Mouse (Mus musculus) cerebellum, postnatal 4 days (tissue): ENCODE measurements around the gene Ubtd1.

Experiments
- DNase-seq, 2 experiments: peaks; one replicate each; pipeline ENCODE4 v3.0.0; 2022; ENCODE audit warnings: low spot score in 2 of 2, mixed read lengths in 1 of 2

Gene Ubtd1

DNA sequence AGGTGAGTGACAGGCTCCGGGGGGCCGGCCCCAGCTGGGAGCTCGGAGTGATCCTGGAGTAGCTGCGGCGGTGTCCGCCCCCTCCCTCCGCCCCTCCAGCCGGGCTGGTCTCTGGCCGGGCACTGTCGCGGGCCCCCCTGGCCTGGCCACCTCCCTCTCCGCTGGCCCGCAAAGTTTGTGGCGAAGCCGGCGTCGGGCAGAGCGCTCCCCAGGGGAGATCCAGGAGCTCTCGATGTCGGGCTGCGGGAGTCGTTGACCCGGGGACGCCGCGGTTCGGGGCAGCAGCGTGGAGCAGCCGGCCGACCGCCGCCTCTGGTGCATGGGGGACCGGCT lies at the start of gene Ubtd1:
TSS of gene Ubtd1 (plus strand) at position 169 of the 333 bp plus-strand sequence.
- DNase-seq, result no peak

DNA sequence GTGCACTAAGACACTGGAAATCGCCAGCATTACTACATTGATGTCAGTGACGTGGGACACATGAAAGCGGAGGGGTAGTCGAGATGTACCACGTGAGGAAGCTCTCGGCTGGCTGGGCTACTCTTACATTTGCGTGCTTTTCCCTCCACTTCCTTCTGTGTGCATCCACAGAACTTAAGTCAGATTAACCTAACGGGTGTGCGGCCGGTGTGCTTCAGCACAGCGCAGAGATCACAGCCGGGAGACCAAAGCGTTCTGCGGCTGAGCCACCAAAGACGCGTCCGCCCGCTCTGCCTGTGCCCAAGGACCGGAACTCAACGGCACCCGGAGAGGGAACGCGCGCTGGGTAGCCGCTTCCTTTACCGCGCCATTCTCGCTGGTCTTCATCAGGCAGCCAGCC lies 48.9 kb upstream of the Ubtd1 start:
- no peak for DNase-seq

DNA sequence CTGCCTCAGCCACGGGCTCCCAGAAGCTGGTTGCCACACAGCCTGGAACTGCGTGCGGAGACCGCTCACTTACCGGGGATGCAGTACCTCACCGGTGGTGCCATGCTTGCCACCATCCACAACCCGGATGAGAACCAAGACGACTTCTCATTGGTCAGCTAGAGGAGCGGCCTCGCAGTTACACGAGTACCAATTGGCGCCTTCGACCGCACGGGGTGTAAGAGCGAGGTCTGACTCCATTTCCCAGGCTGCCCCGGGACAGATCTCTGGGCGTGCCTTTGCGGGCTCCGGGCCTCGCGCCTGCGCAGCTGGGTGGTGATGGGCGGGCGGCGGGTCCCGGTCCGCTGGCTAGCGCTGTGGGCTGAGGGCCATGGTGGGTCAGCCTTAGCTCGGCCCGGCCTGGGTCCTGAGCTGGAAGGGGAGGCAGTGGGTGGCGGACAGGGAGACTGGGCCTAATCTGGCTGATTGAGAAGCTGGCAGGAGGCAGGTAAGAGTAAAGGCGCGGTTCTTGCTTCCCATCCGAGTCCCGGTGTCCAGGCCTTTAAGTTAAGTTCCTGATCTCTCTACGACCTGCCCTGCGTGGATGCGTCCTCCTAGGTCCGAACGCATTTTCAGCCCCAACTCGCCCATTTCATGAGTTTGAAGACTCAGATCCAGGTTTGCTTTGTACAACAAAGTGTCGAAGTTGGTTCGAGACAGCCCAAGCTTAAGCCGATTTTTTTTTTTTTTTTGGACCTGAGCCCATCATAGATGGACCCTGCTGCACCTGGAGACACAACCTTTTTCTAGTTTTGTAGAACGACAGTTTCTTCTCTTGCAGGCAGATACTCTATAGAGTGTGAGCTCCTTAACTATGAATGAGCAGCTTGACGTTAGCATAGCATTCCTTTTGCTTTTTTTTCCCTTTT lies 48.1 kb upstream of the Ubtd1 start, which contains the start of the genes Exosc1 and Zdhhc16:
TSS of gene Exosc1 (minus strand) at position 245 of the 908 bp plus-strand sequence.
TSS of gene Zdhhc16 (plus strand) at position 302 of the 908 bp plus-strand sequence.
- DNase-seq, result peak; percentile 95 to 98

DNA sequence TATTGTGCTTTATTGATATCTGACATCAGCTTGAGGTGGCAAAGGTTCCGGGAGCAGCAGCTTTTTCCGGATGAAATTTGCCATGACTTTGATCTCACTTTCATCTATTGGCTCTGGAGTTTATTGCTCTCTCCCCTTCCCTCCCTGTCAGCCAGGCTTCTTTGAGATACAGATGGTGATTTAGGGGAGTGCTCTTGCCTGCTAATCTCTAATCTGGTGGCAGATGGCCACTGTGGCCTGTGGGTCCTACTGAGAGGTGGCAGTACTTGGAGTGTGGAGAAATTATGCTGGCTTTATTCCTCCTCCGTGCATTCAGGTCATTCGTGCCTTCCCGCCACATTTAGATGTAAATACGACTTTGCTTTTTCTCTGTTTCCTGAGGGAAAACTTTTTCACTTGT lies 47.4 kb upstream of the Ubtd1 start:
- DNase-seq, result no peak

DNA sequence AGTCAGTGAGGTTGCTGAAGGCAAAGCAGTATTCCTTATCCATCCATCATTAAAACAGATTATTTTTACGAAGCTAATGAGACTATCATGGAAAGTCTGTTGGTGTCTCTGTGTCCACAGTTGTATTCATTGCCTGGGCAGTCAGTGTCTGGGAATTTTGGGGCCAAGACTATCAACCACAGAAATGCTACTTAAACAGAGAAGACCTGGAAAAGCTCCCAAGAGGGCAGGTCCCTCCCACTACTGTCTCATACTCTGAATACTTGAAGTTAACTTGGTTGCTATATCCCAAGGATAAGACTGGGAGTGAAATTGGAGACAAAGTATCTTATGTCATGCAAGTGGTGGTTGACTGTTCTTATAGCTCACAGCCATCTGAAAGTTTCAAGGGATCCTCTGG lies 45.6 kb upstream of the Ubtd1 start:
- no peak for DNase-seq

DNA sequence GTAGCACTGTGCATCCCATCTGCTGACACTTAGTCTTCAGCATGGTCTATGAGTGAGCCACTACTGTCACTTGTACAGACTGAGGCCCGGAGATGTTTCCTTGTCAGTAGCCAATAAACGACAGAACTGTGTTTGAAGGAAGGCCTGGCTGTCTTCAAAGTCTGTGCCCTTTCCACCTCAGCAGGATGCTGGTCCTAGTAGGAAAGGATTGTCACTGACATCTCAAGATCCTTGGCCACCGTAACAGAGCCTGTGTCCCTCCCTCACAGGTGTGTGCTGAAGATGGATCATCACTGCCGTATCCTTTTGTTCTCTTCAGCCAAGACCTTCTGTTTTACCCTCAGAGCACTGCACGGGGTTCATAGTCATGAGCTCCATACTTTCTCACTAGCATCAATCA lies 43.0 kb upstream of the Ubtd1 start:
- no peak for DNase-seq

DNA sequence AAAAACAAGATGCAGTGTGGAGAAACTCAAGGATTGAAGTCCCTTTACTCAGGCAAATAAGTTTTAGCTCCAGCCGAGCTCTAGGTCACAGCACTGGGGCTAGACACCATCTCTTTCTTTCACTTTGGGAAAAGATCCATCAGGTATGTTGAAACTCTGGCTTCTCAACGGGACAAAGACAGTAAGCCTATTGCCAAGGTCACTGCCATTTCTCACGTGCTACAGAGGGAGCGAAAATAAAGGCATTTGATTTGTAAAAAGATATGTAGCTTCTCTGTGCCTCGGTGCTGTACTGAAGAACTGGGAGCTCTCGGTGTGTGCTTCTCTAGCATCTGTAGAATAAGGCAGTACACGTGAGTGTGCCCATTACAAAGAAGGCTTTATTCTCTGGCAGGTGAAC lies 37.7 kb upstream of the Ubtd1 start:
- DNase-seq, result no peak

DNA sequence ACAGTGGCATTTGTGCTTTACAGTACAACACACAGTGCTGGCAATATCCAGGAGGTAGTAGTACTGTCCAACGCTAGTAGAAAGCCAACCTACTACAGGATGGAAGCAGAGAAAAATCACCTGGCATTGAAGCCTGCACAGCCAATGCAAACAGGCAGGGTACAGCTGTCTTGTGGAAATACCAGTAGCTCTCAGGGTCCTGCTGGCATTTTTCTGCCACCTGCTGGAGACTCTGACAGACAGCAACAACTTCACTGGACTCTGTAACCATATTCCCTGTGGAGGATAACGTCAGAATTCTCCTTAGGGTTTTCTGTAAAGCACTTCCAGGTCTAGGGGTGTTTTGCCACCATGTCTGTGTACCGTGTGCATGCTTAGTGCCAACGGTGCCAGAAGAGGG lies 29.3 kb upstream of the Ubtd1 start:
- no peak for DNase-seq

DNA sequence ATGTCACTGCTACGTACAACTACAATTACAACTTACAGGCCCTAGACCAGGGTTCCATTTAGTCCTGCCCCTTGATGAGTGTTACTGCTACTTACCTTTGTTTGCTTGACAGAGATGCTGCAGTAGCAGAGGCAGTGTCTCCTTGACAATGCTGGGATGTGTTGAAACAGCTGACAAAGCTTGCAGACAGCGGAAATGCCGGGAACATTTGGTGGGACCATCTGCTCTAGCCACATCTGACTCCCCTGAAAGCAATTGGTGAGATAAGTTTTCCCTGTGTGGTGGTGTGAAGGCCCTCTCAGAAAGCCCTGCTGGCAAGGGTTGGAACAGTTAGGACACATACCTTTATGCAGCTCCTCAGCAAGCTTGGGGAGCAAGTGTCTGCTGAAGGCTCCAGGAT lies 28.0 kb upstream of the Ubtd1 start:
- no peak for DNase-seq

DNA sequence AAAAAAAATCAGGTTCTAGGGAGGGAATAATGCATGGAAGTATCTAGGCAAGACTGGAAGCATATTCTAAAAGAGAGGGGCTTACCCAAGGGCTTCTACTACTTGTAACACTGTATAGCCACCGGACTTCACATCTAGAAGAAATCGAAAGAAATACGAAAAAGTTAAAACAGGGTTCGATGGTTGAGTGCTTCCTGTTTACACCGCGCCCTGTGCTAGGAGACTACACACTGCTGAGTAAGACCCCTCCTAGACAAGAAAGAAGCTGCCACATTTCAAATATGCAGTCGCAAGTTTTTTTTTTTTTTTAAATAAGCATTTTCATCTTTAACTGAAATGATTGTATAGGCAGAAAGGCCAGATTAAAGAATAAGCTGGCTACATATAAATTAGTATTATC lies 11.9 kb upstream of the Ubtd1 start:
- DNase-seq, result no peak

DNA sequence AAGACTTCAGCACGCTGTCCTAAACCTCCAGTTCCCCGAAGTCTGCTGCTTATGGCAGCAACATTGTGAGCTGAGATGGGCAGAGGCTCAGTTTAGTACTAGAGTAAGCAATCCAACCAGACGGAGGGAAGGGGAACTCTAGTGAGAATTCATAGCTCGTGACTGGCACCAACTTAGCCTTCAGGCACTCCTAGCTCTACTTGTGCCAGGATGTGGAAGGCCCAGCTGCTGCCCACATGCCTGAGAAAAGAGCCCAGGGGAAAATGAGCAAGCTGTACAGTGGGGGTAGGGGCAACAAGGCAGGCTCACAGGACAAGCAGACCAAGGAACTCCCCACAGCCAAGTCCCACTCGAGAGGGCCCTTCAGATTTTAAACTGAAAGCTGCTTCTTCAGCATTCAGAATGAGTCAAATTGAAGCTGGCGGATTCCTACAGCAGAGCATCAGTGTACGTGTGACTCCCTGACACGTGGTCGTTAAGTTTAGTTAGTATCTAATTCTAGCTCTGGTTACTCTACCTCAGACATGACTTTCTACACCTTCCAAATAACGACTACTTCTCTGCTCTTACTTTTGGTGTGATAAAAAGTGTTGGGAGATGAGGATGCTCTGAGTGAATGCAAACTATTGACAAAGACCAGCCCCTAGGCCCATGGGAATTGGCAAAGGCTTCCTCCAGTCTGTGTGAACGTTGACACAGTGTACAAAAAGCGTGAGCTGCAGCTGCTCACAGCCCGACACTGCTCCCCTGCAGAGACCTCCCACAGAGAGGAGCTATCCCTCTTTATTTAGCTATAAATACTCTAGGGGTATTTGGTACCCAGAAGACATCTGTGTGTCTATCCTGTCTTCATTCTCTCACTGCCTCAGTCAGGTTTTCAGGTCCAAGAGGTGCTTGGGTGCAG lies 7.4 kb upstream of the Ubtd1 start:
- DNase-seq, result no peak

DNA sequence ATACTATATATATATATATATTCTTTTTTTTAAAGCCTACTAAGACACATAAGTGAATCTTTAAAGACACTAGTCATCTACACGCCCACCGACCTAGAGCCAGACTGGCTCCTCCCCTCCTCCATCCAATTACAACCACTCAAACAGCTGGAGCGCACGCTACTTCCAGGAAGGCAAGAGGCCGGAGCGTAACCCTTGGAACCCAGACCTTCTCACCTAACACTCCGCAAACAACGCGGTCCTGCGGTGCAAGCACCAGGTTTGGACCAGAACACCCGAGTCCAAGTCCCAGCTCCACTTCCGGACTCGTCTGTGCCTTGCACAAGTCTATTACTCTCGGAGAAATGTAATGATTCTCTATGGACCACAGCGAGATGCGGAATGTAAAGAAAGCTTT lies 1.1 kb upstream of the Ubtd1 start:
- no peak for DNase-seq

DNA sequence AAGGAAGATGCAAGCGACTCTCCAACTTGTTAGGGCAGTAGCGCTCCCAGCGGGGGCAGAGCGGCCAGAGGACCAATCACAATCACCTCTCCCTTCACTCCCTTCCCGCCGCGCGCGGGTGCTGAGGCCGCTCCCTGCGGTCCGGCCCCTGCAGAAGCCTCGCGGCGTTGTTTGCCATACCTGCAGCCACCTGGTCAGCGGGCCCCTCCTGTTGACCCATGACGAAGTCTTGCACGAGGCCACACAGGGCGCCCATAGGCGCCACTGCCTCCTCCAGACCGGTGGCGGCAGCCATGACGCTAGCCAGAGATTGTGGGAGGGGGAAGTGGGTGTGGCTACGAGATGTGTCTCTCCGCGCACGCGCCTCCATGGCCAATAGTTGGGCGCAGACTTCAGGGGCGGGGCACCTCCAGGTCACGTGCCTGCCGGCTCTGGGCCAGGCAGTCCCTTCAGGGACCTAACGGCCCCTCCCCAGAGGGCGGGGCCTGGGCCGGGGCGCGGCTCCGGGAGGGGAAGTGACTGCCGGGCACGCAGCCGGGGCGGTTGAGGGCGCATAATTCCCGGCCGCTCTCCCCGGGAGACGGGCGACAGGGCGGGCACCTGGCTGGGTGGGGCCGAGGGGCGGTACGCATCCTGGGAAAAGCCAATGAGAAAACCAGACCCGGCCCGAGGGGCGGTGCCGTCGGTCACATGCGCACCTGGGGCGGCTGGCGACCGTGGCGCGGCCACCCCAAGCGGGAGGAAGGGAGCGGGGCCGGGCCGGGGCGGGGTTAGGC lies 556 bp upstream of the Ubtd1 start, which contains the start of gene Mms19:
TSS of gene Mms19 (minus strand) at position 339 of the 776 bp plus-strand sequence.
- DNase-seq, result peak; percentile 92 to 97

DNA sequence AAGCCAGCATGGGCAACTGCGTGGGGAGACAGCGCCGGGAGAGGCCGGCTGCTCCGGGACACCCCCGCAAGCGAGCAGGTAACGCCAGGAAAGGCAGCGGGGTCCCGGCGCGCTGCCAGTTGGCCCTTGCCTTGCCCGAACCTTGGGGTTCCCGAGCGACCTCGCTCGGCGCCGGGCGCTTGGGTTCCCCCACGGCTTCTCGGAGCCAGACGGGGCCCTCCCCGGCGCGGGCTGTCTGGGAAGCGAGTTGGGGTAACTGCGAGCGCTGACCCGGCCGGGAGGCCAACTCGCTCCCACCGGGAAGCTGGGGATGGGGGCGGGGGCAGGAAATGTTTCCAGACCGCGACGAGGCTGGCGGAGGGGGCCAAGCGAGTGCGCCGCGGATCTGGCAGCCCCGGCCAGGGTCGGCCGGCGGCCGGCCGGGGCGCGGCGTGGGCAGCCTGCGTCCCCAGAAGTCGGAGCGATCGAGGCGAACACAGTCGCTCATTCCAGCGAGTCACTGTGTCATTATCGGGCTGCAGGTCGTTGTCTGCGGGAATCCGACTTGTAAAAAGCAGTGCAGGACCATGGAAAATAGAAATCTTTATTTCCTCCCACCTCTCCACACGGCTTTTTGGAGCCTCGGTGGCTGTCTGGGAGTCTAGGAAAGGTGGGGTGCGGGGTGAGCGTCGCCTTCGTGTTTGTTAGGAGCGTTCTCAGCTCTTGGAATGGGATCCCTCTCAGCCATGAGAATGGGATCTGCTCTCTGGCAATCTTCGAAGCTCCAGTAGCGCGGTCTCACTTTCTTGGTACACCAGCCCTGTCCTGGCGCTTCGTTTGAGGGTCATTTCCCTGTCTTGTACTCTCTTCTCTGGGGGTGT lies 598 bp downstream of the Ubtd1 start:
- DNase-seq, result peak; percentile 33 to 49

DNA sequence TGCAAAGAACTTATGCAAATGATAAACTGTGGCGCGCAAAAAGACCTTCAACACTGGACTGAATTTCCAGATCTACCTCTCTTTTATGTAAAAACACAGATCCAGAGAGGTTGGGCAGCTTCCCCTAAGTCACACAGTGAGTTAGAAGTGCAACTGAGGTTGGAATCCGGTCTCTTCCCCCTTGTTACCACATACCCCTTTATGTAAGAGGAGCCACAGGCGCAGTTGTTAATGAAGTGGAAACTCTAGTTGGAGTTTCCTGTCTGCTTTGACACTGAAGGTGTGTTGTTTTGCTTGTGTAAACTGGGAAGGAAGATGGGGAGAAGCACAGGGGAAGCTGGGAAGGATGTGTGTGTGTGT lies 1.2 kb downstream of the Ubtd1 start:
- DNase-seq, result no peak

DNA sequence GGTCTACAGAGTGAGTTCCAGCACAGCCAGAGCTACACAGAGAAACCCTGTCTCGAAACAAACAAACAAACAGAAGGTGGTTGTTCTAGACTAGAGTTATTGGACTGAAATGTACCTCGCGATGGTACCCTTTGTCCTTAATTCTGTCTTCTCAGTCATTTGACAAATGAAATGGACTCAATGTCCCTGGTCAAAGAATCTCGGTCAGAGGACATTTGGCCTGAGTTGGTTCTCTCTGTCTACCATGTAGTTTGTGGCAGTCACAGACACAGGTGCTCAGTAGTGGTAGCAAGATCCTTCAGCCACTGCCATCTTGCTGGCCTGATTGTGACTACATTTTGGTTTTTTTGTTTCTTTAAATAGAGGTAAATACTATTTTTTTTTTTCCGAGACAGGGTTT lies 4.4 kb downstream of the Ubtd1 start:
- no peak for DNase-seq

DNA sequence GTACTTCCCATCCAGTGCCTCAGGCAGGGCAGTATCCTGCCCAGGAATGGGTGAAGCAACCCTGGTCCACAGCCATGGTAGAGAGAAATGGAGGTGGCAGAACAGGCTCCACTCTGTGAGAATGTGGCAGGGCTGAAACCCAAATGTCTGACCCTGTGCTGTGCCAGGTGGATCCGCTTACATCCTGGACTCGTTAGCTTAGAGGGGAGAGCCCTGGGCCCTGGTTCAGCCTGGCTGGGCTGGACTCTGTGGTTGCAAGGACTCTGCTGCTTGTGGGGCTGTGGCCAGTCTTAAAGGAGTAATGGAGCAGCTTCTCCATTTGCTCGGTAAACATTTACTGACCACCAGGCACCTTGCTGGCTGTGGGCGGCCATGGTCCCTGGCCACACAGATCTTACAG lies 5.6 kb downstream of the Ubtd1 start:
- no peak for DNase-seq

DNA sequence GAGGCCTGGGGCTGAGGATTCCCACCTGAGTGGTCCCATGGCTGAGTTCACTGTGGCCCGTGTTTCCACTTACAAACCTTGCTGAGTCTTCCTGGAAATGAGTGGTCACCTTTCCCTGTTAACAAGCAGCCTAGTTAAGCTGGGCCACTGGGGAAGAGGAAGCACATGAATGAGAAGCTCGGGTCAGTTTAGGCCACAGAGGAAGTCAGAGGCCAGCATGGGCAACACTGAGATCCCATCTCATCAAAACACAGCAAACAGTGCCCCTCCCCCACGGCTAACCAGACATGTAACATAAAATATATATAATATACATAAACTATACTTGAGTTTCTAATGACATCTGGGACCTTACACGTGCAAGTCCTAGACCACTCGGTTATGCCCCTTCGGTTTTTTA lies 8.2 kb downstream of the Ubtd1 start:
- no peak for DNase-seq

DNA sequence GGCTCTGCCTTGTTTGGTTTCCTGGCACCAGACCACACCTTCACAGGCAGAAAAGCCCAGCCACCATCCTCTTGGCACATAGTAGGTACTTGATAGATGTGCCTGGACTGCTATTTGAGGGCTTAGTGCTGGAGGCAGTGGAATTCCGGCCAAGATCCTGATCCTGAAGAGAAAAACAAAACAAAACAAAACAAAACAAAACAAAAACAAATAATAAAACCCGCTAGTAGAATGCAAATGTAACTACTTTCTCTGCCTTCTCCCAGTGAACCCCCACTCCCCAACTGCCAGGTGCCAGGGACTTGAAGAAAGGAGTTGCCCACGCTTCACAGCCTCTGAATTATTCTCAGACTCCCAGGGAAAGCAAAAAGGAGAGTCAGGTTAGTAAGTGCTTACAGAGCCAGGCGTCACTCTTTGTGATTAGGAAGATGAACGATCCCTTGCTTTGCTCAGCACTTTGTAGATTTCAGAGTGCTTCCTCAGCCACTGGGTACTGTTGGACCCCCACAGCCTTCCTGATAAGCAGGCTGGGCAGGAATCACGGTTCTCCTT lies 10.4 kb downstream of the Ubtd1 start:
- DNase-seq, result no peak

DNA sequence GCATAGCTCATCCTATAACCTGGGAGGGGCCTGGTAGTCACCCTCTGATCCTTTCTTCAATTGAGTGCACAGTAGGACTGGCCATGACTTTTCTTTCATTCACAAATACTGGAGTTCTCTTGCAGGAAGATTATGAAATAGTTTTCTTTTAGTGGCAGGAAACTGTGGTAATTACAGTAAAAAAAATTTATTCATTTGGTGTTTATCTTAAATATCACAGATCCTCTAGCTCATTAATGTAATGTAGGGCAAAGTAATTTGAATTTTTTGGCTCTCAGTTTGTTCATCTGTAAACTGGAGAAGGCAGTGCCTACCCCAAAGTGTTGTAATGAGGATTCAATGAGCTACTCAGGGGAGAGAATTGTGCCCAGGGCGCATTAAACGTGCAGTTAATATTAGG lies 11.4 kb downstream of the Ubtd1 start:
- no peak for DNase-seq

DNA sequence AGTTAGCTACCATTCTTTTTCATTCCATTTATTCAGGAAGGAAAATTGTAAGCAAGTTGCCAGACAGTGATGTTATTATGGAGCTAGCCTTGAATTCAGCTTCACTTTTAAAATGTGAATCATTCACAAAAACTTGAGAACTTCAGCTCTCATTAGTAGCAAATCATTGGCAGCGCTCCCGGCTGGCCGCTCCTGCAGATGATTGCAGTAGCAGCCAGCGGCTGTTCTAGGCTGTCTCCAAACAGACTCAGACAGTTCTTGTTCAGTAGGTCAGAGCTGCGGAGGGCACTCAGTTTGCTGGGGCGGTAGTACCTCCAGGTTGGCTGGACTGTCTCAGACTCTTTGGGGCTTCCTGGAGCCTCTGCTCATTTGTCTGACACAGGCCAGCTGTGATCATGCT lies 11.9 kb downstream of the Ubtd1 start:
- peak in 1 of 2 experiments; percentile 55 for DNase-seq
